Comparison of ENCODE assay signal across 8 mouse cellular contexts in the genomic region with DNA sequence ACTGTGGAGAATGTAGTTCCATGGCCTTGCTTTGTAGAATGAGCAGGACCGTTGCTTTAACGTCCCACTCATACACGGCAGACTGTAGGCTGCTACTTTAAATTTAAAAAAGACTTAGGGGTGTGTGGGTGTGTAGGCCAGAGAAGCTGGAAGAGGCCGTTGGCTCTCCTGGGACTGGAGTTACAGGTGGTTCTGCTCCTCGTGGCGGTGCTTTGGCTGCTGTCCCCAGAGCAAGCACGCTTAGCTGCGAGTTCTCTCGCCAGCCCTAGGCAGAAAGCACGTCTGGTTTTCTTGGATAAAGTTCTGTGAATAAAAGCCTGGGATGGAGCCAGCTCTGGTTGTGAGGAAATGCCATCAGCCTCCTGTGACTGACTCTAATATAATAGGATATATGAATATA. TPM values are rescaled to one million over a fixed set of nuclear protein-coding genes. Genes with fewer than 3 reads are reported as not detected.
DNase-seq lines count a peak whose midpoint lies in the region; ATAC-seq and TF ChIP-seq lines count a peak whose summit lies in the region.

No protein-coding gene starts in this region.

- H3K4me2 ChIP-seq in heart, embryonic 13.5 days = peak overlapping the region; percentile 82
- 0 out of 2 replicates have a peak overlapping the region, but pooled peaks have one; percentile 10 for H3K4me2 ChIP-seq in limb, embryonic 14.5 days (replicated peaks; ENCODE audit: low read depth, low read length, severe bottlenecking)

- H3K4me1 ChIP-seq in heart, embryonic 13.5 days = peaks cover 27% of the 10 kb centered on the region
- H3K4me1 ChIP-seq in limb, embryonic 14.5 days (ENCODE audit: control insufficient read depth, insufficient read depth, low read length) = peaks cover 12% of the 10 kb centered on the region

- H3K36me3 ChIP-seq in heart, embryonic 13.5 days = peaks cover 8% of the 10 kb centered on the region
- no peaks in the 10 kb centered on the region for H3K36me3 ChIP-seq in limb, embryonic 14.5 days (ENCODE audit: control insufficient read depth, insufficient read depth, low read length)

- H3K27me3 ChIP-seq in heart, embryonic 13.5 days (replicated peaks) = no peaks in the 10 kb centered on the region
- no peaks in the 10 kb centered on the region for H3K27me3 ChIP-seq in limb, embryonic 14.5 days (ENCODE audit: control insufficient read depth, insufficient read depth, low read length)

- 55% methylated on average over 10 of the region's 10 CpGs for WGBS in heart, embryonic 13.5 days
- 38% methylated on average over 10 of the region's 10 CpGs for WGBS in limb, embryonic 14.5 days

- H3K9ac ChIP-seq in heart, embryonic 13.5 days = peak overlapping the region; percentile 40; the same call in 1 of the 2 replicates
- H3K9ac ChIP-seq in limb, embryonic 14.5 days (ENCODE audit: low read depth, low read length, severe bottlenecking) = no peak overlapping the region

- DNase-seq in gastrocnemius, adult 18-20 months (ENCODE audit: low spot score) = peak; percentile 30
- DNase-seq in gastrocnemius, adult 8-10 months (ENCODE audit: low spot score in 2 of 2) = no peak
- peak; percentile 43 for DNase-seq in ZHBTc4 (ENCODE audit: low read depth, low spot score)
- DNase-seq in limb, embryonic 14.5 days (ENCODE audit: low spot score) = peak; percentile 31
- no peak for DNase-seq in thymus, postnatal 4 days
- no peak for DNase-seq in cerebellum, postnatal 36 days

- no peaks in the 10 kb centered on the region for H3K9me3 ChIP-seq in heart, embryonic 13.5 days
- no peaks in the 10 kb centered on the region for H3K9me3 ChIP-seq in limb, embryonic 14.5 days (ENCODE audit: control insufficient read depth, low read length)

- no peak overlapping the region; the same call in 1 of the 2 replicates for H3K27ac ChIP-seq in heart, embryonic 13.5 days (replicated peaks)
- H3K27ac ChIP-seq in limb, embryonic 14.5 days (replicated peaks; ENCODE audit: low read depth, low read length) = no peak overlapping the region

- no peak for TF ChIP-seq POLR2A in limb, embryonic 14.5 days (IDR thresholded peaks at IDR 0.05; ENCODE audit: borderline replicate concordance, extremely low read depth, insufficient read depth, insufficient read length)

- peak overlapping the region; percentile 79 for H3K4me3 ChIP-seq in heart, embryonic 13.5 days
- H3K4me3 ChIP-seq in limb, embryonic 14.5 days (replicated peaks; ENCODE audit: low read length) = no peak overlapping the region

- no peak for ATAC-seq in heart, embryonic 13.5 days (ENCODE audit: extremely low read depth, insufficient number of reproducible peaks, low FRiP score, low TSS enrichment)
- no peak for ATAC-seq in limb, embryonic 14.5 days (ENCODE audit: low FRiP score, low read depth)
- ATAC-seq in inflammation-experienced regulatory T-cells, adult 6 months = no peak

RNA-seq across cellular contexts. Expression of gene Acp6, which starts 2.3 kb away (rescaled TPM):
- 10 to 100 TPM; 22.1 to 22.2 TPM for total RNA-seq in gastrocnemius, adult 18-20 months (2021)
- total RNA-seq in gastrocnemius, adult 8-10 months (2022) = 10 to 100 TPM; 18.9 to 23.8 (median 20.7) TPM
- 53.0 and 61.0 TPM in 2 replicates for polyA plus RNA-seq in heart, embryonic 13.5 days (2015; fragmentation: Nextera tagmentation; extraction: Ambion mirVana)
- 43.3 and 44.5 TPM in 2 replicates for polyA plus RNA-seq in limb, embryonic 14.5 days (2012; rRNA removed)
- 38.8 and 39.5 TPM in 2 replicates for polyA plus RNA-seq in limb, embryonic 14.5 days (2014; fragmentation: Nextera tagmentation; extraction: Ambion mirVana)
- 10 to 100 TPM; 21.5 to 49.1 (median 47.1) TPM for polyA plus RNA-seq in inflammation-experienced regulatory T-cells, adult 6 months (2017; shearing (Covaris generic))

Comparison
In these comparisons a context has a peak if more than half of its experiments do, and no peak if none do; other contexts are left out.
1. DNase-seq: peak in gastrocnemius, adult 18-20 months (single experiment), ZHBTc4 (single experiment) and limb, embryonic 14.5 days (single experiment); none in gastrocnemius, adult 8-10 months (0 of 2), thymus, postnatal 4 days (single experiment) and cerebellum, postnatal 36 days (0 of 2).